Mouse (Mus musculus) lung, postnatal 0 days (tissue): ENCODE results near the gene Kcmf1. TPM values are rescaled to one million over a fixed set of nuclear protein-coding genes. Genes with fewer than 3 reads are reported as not detected.

Experiments
- ATAC-seq: fragments of 200-750 bp; cut with Nextera tagmentation; 2 replicates; pipeline ENCODE4 v1.8.0; 2017; ENCODE audit warnings: moderate library complexity
- DNase-seq: peaks from one replicate; pipeline ENCODE4 v3.0.0-alpha.2; 2016; ENCODE audit warnings: low spot score
- H3K27ac ChIP-seq: fragments of 300-500 bp; sonication (generic); 2 replicates; pipeline ENCODE4 v1.5.1; 2014; ENCODE audit warnings: antibody characterized with exemption, mild to moderate bottlenecking, low read length, mixed read lengths
- H3K27me3 ChIP-seq: fragments of 300-500 bp; sonication (generic); replicated peaks from 2 replicates; pipeline ENCODE4 v1.6.1; 2014; ENCODE audit warnings: low read length, mixed read lengths; ENCODE audit not compliant: insufficient read depth
- H3K36me3 ChIP-seq: fragments of 300-500 bp; sonication (generic); 2 replicates; pipeline ENCODE4 v1.6.1; 2014; ENCODE audit warnings: low read length, mixed read lengths; ENCODE audit not compliant: insufficient read depth
- H3K4me1 ChIP-seq: fragments of 300-500 bp; sonication (generic); 2 replicates; pipeline ENCODE4 v1.6.1; 2014; ENCODE audit warnings: antibody characterized with exemption, low read depth, low read length, mixed read lengths; ENCODE audit not compliant: insufficient read depth
- H3K4me2 ChIP-seq: fragments of 300-500 bp; sonication (generic); replicated peaks from 2 replicates; pipeline ENCODE4 v1.6.1; 2014; ENCODE audit warnings: low read depth, mild to moderate bottlenecking, low read length, moderate library complexity, mixed read lengths
- H3K4me3 ChIP-seq: fragments of 300-500 bp; sonication (generic); 2 replicates; pipeline ENCODE4 v1.5.1; 2014; ENCODE audit warnings: low read depth, low read length
- H3K9ac ChIP-seq: fragments of 300-500 bp; sonication (generic); replicated peaks from 2 replicates; pipeline ENCODE4 v1.6.1; 2014; ENCODE audit warnings: low read depth, mild to moderate bottlenecking
- H3K9me3 ChIP-seq: fragments of 300-500 bp; sonication (generic); 2 replicates; pipeline ENCODE4 v1.6.1; 2016; ENCODE audit warnings: low read length, mixed read lengths
- CTCF ChIP-seq: IDR thresholded peaks from 2 replicates; pipeline ENCODE4 v1.5.1; 2016; ENCODE audit warnings: antibody characterized with exemption, mild to moderate bottlenecking
- EP300 ChIP-seq: IDR thresholded peaks from 2 replicates; pipeline ENCODE4 v1.6.1; 2016; ENCODE audit warnings: antibody characterized with exemption, mild to moderate bottlenecking, control low read depth
- WGBS: fragments of 180-500 bp; shearing (Covaris S2); extraction: QIAGEN DNeasy Blood & Tissue Kit; methylation state at CpG from one replicate; pipeline ENCODE4 v1.1.7; 2014; 5-methylcytosine and 5-hydroxymethylcytosine counted together
- polyA plus RNA-seq: library from polyadenylated mRNA; unstranded; fragments of >200 nt; fragmentation: Nextera tagmentation; extraction: Ambion mirVana; gene quantifications from 2 replicates; pipeline ENCODE4 v1.2.1, GENCODE M21; 2015

Gene Kcmf1
- polyA plus RNA-seq, 1 experiment from 2014 or later = 43.0 TPM

- no peaks in the 10 kb centered on the region for H3K27me3 ChIP-seq
- no peak overlapping the region for H3K27ac ChIP-seq
- no peak overlapping the region for H3K9ac ChIP-seq
- no peaks in the 10 kb centered on the region for H3K36me3 ChIP-seq
- H3K9me3 ChIP-seq = no peaks in the 10 kb centered on the region
- TF ChIP-seq CTCF (peak; percentile 27; the same call in 1 of the 2 replicates), EP300 (no peak)
- no peak for DNase-seq
- 79% methylated on average over 6 of the region's 6 CpGs for WGBS
- no peak overlapping the region for H3K4me2 ChIP-seq
- H3K4me1 ChIP-seq = no peaks in the 10 kb centered on the region
- ATAC-seq = no peak
- H3K4me3 ChIP-seq = no peak overlapping the region
Observed at GRCm38 (mm10) chr6:72902254-72902990, 2.6 kb upstream of the Kcmf1 start.

- H3K4me3 ChIP-seq = peak overlapping the region; percentile 98; the same call in 1 of the 2 replicates
- H3K36me3 ChIP-seq = no peaks in the 10 kb centered on the region
- ATAC-seq (no peak), DNase-seq (no peak)
- no peaks in the 10 kb centered on the region for H3K27me3 ChIP-seq
- TF ChIP-seq CTCF = no peak
- no peak for TF ChIP-seq EP300
- H3K27ac ChIP-seq = peak overlapping the region; percentile 100
- 62% methylated on average over 7 of the region's 7 CpGs for WGBS
- peak overlapping the region; percentile 84 for H3K4me2 ChIP-seq
- H3K4me1 ChIP-seq = peaks cover under 1% of the 10 kb centered on the region; the same call in 1 of the 2 replicates
- H3K9ac ChIP-seq = no peak overlapping the region
- H3K9me3 ChIP-seq = no peaks in the 10 kb centered on the region
Observed at GRCm38 (mm10) chr6:72900952-72901351, 1.2 kb upstream of the Kcmf1 start.

GRCm38 (mm10) chr6:72899201-72899780, 488 bp downstream of the Kcmf1 start:
- Histone ChIP-seq H3K4me2 (peak overlapping the region; percentile 84), H3K4me3 (peak overlapping the region; percentile 98), H3K27me3 (no peaks in the 10 kb centered on the region), H3K4me1 (peaks cover 11% of the 10 kb centered on the region; the same call in 1 of the 2 replicates), H3K9ac (peak overlapping the region; percentile 98), H3K36me3 (no peaks in the 10 kb centered on the region), H3K9me3 (no peaks in the 10 kb centered on the region), H3K27ac (peak overlapping the region; percentile 100)
- ATAC-seq = peak; percentile 64
- 4% methylated on average over 40 of the region's 85 CpGs for WGBS
- DNase-seq = no peak
- TF ChIP-seq EP300 (no peak), CTCF (no peak)

- Histone ChIP-seq H3K27me3 (no peaks in the 10 kb centered on the region), H3K36me3 (no peaks in the 10 kb centered on the region), H3K9ac (peak overlapping the region; percentile 98), H3K27ac (peak overlapping the region; percentile 100), H3K4me2 (peak overlapping the region; percentile 84), H3K4me1 (peaks cover 11% of the 10 kb centered on the region; the same call in 1 of the 2 replicates), H3K4me3 (peak overlapping the region; percentile 98), H3K9me3 (no peaks in the 10 kb centered on the region)
- peak; percentile 46 for ATAC-seq
- 7% methylated on average over 56 of the region's 71 CpGs for WGBS
- peak; percentile 77 for DNase-seq
- TF ChIP-seq CTCF = no peak
- no peak for TF ChIP-seq EP300
Observed at GRCm38 (mm10) chr6:72898244-72899200, 1.3 kb downstream of the Kcmf1 start.

- TF ChIP-seq CTCF = no peak
- no peak for TF ChIP-seq EP300
- ATAC-seq (no peak), DNase-seq (no peak)
- Histone ChIP-seq H3K27ac (peak overlapping the region; percentile 29; the same call in 1 of the 2 replicates), H3K36me3 (no peaks in the 10 kb centered on the region), H3K27me3 (no peaks in the 10 kb centered on the region), H3K9me3 (no peaks in the 10 kb centered on the region), H3K4me3 (no peak overlapping the region), H3K9ac (no peak overlapping the region), H3K4me2 (no peak overlapping the region), H3K4me1 (peaks cover 11% of the 10 kb centered on the region; the same call in 1 of the 2 replicates)
- 27% methylated on average over 3 of the region's 3 CpGs for WGBS
Observed at GRCm38 (mm10) chr6:72895000-72895399, 4.8 kb downstream of the Kcmf1 start.
